Mouse (Mus musculus): ENCODE measurements around the gene Ddx31. TPM values are rescaled to one million over a fixed set of nuclear protein-coding genes. Genes with fewer than 3 reads are reported as not detected.

Gene Ddx31
- polyA plus RNA-seq, 1 experiment = not detected

DNA sequence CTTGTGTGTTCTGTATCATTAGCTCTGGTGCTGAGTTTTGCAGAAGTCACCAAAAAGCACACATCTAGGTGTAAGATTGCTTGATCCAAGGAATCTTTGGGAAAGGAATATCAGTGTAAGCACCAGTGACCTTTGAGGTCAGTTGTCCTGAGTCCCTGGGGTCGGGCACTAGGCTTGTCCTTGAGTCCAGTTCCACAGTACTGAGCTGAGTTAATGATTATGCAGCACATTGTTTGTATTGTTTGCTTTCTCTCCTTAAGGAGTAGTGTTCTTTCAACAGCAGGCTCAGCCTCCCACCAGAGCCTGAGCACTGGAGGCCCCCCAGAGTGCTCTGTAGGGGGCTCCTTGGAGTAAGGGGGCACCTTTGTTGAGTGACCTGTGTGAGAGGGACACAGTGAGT lies 52.6 kb downstream of the Ddx31 start:
- peaks cover 5% of the 10 kb centered on the region; the same call in 1 of the 2 replicates for H3K4me1 ChIP-seq (ENCODE audit: control insufficient read depth, insufficient read depth, low read length)
- TF ChIP-seq CTCF (IDR thresholded peaks at IDR 0.05; ENCODE audit: insufficient read depth, low read depth, low read length) (no peak), POLR2A (IDR thresholded peaks at IDR 0.05; ENCODE audit: insufficient read depth, low read depth, low read length) (no peak)
- no peak overlapping the region for H3K4me3 ChIP-seq (ENCODE audit: insufficient read depth, low read depth, low read length)
- WGBS = 44% methylated on average over 1 of the region's 1 CpGs
- H3K27ac ChIP-seq (ENCODE audit: insufficient read depth, low read depth, low read length) = no peak overlapping the region

DNA sequence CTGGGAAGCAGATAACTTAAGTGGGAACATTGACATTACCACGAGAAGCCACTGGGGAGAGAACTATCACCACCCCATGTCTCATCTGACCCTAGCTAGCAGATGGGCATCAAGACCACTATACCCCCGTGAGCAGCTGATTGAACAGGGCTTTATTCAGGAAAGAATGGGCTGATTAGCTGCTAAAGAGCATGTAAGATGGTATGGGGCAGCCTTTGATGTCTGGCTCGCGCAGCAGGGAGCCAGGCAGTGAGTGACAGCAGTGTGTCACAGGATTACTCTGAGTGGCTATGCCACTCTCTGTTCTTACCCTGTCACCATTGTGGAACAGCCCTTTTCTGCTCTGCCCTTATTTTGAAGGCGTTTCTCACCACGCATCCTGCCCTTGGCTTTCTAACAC lies 53.3 kb downstream of the Ddx31 start:
- no peak overlapping the region for H3K4me3 ChIP-seq (ENCODE audit: insufficient read depth, low read depth, low read length)
- peaks cover 5% of the 10 kb centered on the region; the same call in 1 of the 2 replicates for H3K4me1 ChIP-seq (ENCODE audit: control insufficient read depth, insufficient read depth, low read length)
- no peak overlapping the region for H3K27ac ChIP-seq (ENCODE audit: insufficient read depth, low read depth, low read length)
- 74% methylated on average over 6 of the region's 6 CpGs for WGBS
- TF ChIP-seq CTCF (IDR thresholded peaks at IDR 0.05; ENCODE audit: insufficient read depth, low read depth, low read length) (no peak), POLR2A (IDR thresholded peaks at IDR 0.05; ENCODE audit: insufficient read depth, low read depth, low read length) (no peak)

DNA sequence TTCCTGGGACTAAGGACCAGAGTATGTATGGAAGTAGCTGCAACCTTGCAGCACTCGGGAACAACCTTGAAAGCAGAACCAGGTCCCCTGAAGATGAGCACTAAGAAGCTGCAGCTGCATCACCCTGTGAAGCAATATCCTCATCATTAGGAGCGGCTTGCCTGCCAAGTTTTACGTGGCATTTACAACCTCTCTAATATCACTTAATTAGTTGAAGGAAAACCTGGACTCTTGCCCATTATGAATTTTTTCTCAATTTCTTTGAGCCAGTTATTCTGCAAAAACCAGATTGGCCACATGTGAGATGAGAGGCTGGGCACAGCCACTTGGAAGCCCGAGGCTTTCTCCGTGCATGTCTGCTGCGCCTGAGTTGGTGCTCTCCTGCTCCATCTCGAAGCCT lies 55.7 kb downstream of the Ddx31 start:
- WGBS = 82% methylated on average over 7 of the region's 7 CpGs
- Histone ChIP-seq H3K4me3 (ENCODE audit: insufficient read depth, low read depth, low read length) (no peak overlapping the region), H3K27ac (ENCODE audit: insufficient read depth, low read depth, low read length) (no peak overlapping the region), H3K4me1 (ENCODE audit: control insufficient read depth, insufficient read depth, low read length) (peaks cover 5% of the 10 kb centered on the region; the same call in 1 of the 2 replicates)
- no peak for TF ChIP-seq CTCF (IDR thresholded peaks at IDR 0.05; ENCODE audit: insufficient read depth, low read depth, low read length)
- TF ChIP-seq POLR2A (IDR thresholded peaks at IDR 0.05; ENCODE audit: insufficient read depth, low read depth, low read length) = no peak

DNA sequence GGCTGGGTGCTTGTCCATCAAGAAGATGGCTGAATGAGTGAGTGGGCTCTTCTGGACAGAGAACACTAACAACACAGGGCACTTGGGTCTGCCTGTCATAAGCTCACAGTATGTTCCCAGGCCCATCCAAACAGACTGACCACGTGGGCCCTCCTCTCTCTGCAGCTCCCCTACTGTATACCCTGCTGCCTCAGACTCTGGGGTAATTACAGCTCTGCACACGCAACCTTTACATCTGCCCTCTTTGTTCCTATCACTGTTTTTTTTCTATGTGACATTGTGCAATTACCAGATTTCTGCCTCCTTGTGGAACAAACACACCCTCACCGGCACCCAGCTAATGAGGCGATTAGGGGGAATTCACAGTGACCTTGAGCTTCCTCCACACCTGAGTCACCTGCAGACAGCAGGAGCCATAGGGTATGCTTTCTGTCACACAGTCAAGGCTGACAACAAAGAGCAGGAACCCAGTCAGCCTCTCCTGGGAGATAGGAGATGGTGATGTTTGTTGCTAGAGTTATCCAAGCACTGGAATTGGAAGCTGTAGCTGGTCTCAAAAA lies 57.2 kb downstream of the Ddx31 start:
- Histone ChIP-seq H3K4me1 (ENCODE audit: control insufficient read depth, insufficient read depth, low read length) (peaks cover 5% of the 10 kb centered on the region; the same call in 1 of the 2 replicates), H3K27ac (ENCODE audit: insufficient read depth, low read depth, low read length) (no peak overlapping the region), H3K4me3 (ENCODE audit: insufficient read depth, low read depth, low read length) (no peak overlapping the region)
- TF ChIP-seq CTCF (IDR thresholded peaks at IDR 0.05; ENCODE audit: insufficient read depth, low read depth, low read length) = no peak
- no peak for TF ChIP-seq POLR2A (IDR thresholded peaks at IDR 0.05; ENCODE audit: insufficient read depth, low read depth, low read length)
- WGBS = 57% methylated on average over 4 of the region's 4 CpGs

DNA sequence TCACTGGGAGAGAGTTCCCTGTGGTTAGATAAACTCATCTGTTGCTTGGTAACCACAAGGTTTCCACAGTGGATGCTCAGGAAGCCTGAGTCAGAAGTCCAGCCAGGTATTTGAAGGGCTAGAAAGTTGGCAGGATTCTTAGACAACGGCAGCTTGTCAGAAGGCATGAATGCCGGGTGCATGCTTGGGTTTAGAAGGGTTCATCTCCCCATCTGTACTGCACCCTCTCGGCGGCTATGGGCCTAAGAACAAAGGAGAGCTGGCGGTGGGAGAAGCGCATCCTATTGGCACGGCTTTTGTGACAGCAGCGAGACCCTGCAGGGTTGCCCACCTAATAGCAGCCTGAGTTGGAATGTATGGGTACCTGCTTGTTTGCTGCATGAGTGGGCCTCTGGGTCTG lies 62.1 kb downstream of the Ddx31 start:
- Histone ChIP-seq H3K27ac (ENCODE audit: insufficient read depth, low read depth, low read length) (no peak overlapping the region), H3K4me1 (ENCODE audit: control insufficient read depth, insufficient read depth, low read length) (peaks cover 3% of the 10 kb centered on the region; the same call in 1 of the 2 replicates), H3K4me3 (ENCODE audit: insufficient read depth, low read depth, low read length) (no peak overlapping the region)
- whole genome bisulfite sequencing = 91% methylated on average over 8 of the region's 8 CpGs
- TF ChIP-seq CTCF (IDR thresholded peaks at IDR 0.05; ENCODE audit: insufficient read depth, low read depth, low read length) = no peak
- TF ChIP-seq POLR2A (IDR thresholded peaks at IDR 0.05; ENCODE audit: insufficient read depth, low read depth, low read length) = no peak

DNA sequence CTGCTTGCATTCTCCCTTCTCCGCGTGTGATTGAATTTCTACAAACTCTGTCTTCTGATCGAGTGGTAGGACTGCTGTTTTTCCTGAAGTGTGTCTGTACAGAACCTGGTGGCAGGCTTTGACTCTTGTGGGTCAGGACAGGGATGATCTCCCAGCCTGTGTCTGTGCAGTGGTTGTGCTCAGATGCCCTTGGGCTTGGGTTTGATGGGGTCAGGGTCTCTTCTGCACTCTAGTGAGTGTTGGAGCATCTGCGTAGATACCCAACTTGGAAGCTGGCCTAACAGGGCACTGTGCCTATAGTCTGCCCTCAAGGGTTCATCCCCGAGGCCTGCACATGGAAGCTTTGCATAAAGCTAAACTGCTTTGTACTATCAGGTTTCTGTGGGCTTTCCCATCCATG lies 63.7 kb downstream of the Ddx31 start:
- WGBS = 90% methylated on average over 5 of the region's 5 CpGs
- no peak overlapping the region for H3K27ac ChIP-seq (ENCODE audit: insufficient read depth, low read depth, low read length)
- no peak overlapping the region for H3K4me3 ChIP-seq (ENCODE audit: insufficient read depth, low read depth, low read length)

DNA sequence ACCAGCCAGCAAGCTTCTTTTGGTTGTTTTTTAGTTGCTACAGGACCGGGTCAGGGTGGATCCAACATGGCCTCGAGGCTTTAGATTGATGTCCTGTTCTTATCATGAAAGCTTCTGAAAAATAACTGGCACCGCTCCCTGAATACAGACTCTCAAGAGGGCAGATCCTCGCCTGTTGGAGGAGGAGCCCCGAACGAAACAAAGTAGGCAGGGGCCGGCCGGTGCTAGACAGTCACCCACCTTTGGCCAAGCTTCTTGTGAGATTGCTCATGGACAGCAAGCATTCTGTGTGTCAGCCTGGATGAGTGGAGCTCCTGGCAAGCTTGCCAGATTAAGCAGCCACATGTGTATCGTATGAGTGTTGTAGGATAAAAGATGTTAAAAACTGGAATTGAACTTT lies 64.6 kb downstream of the Ddx31 start:
- H3K4me3 ChIP-seq (ENCODE audit: insufficient read depth, low read depth, low read length) = no peak overlapping the region
- no peak for TF ChIP-seq CTCF (IDR thresholded peaks at IDR 0.05; ENCODE audit: insufficient read depth, low read depth, low read length)
- TF ChIP-seq POLR2A (IDR thresholded peaks at IDR 0.05; ENCODE audit: insufficient read depth, low read depth, low read length) = no peak
- 88% methylated on average over 9 of the region's 9 CpGs for WGBS
- H3K27ac ChIP-seq (ENCODE audit: insufficient read depth, low read depth, low read length) = no peak overlapping the region
- H3K4me1 ChIP-seq (ENCODE audit: control insufficient read depth, insufficient read depth, low read length) = peaks cover 10% of the 10 kb centered on the region

More for the DNA sequence above, 63.7 kb downstream of the Ddx31 start:
- peaks cover 9% of the 10 kb centered on the region for H3K4me1 ChIP-seq (ENCODE audit: control insufficient read depth, insufficient read depth, low read length)
- no peak for TF ChIP-seq POLR2A (IDR thresholded peaks at IDR 0.05; ENCODE audit: insufficient read depth, low read depth, low read length)
- TF ChIP-seq CTCF (IDR thresholded peaks at IDR 0.05; ENCODE audit: insufficient read depth, low read depth, low read length) = no peak

DNA sequence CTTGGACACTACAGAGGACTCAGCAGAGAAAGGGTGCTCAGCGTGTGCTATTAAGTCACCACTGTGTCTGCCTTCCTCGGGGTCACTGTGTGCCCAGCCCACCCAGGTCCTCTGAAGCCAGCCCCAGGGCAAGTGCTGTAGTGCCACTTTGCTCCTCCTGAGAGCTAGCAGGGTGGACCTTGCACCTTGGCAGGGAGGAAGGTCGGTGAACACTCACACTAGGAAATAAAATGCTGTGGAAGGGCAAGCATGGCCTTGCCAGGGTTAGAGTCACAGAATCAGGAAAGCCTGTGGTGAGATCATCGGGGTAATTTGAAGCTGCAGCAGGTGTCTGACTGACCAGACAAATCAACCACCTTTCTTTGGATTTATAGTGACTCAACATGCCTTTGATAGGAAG lies 65.4 kb downstream of the Ddx31 start:
- no peak overlapping the region for H3K4me3 ChIP-seq (ENCODE audit: insufficient read depth, low read depth, low read length)
- WGBS = 66% methylated on average over 4 of the region's 4 CpGs
- TF ChIP-seq POLR2A (IDR thresholded peaks at IDR 0.05; ENCODE audit: insufficient read depth, low read depth, low read length) = no peak
- TF ChIP-seq CTCF (IDR thresholded peaks at IDR 0.05; ENCODE audit: insufficient read depth, low read depth, low read length) = no peak
- peaks cover 10% of the 10 kb centered on the region for H3K4me1 ChIP-seq (ENCODE audit: control insufficient read depth, insufficient read depth, low read length)
- no peak overlapping the region for H3K27ac ChIP-seq (ENCODE audit: insufficient read depth, low read depth, low read length)

DNA sequence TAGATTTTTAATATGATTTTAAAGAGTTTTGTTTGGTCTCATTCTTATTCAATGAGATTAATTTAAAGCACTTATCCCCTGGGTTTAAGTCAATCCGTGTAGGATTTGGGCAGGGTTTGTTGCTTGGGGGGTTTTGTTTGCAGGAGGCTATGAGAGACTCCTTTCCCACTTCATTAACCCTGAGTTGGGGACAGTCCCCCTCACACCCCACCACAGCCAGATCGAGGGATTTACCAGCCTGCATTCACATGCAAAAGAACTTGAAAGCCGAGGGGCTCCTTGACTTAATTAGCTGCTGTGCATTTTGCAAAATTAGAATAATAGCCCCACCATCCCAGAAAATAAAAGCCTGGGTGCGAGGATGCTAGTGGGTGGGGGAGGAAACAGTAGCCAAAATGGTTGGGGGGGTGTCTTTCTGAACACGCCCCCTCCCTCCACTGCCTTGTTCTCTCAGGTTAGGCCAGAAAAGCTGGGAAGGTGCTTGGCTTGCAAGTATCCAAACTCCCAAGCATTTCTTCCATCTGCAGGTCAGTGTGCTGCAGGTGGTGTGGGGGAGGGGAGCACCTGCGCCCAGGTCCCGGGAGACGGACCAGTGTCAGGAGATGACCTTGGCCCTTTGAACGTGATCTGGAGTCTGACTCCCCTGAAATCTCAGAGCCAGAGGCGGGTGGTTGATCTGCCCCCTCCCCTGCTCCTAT lies 67.6 kb downstream of the Ddx31 start:
- peaks cover 10% of the 10 kb centered on the region for H3K4me1 ChIP-seq (ENCODE audit: control insufficient read depth, insufficient read depth, low read length)
- H3K27ac ChIP-seq (ENCODE audit: insufficient read depth, low read depth, low read length) = no peak overlapping the region
- 31% methylated on average over 10 of the region's 10 CpGs for WGBS
- TF ChIP-seq POLR2A (IDR thresholded peaks at IDR 0.05; ENCODE audit: insufficient read depth, low read depth, low read length) (no peak), CTCF (IDR thresholded peaks at IDR 0.05; ENCODE audit: insufficient read depth, low read depth, low read length) (no peak)
- H3K4me3 ChIP-seq (ENCODE audit: insufficient read depth, low read depth, low read length) = no peak overlapping the region
